Mouse (Mus musculus): ENCODE measurements at regions not wholly inside any gene's neighbourhood (a gene's known extent, or its start where the extent isn't known, plus 50 kb on each side); places are given as distances from the start of the nearest gene placed in this dataset.

DNA sequence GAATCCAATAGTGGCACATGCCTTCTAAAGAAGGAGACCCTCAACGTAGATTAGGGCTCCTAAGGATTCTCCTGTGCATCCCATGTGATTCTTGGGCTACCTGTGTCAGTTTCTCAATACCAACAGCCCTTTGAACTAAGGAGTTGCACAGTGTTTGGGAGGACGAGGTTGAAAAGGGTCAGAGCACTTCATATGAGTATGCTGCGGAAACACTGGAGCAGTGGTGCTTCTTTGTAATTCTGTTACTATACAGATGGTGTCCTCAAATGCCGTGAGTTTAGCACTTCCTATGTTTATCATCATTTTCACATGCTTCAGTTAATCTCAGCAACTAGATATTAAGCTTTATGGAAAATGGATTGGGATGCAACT is 592.3 kb downstream of the Serpinb8 start:
- TF ChIP-seq EP300 (optimal IDR thresholded peaks at IDR 0.05) (no peak), CTCF (IDR thresholded peaks at IDR 0.05; ENCODE audit: low read depth) (no peak)
- H3K9ac ChIP-seq (ENCODE audit: low read length), result no peak overlapping the region
- no peaks in the 10 kb centered on the region for H3K36me3 ChIP-seq (ENCODE audit: control insufficient read depth, insufficient read depth, low read length)
- WGBS, result 46% methylated on average over 4 of the region's 4 CpGs
- no peaks in the 10 kb centered on the region for H3K4me1 ChIP-seq (replicated peaks; ENCODE audit: control insufficient read depth, insufficient read depth)
- no peaks in the 10 kb centered on the region for H3K27me3 ChIP-seq (ENCODE audit: control insufficient read depth, insufficient read depth, low read length)
- no peak for ATAC-seq (ENCODE audit: low FRiP score, low TSS enrichment)
- no peaks in the 10 kb centered on the region for H3K9me3 ChIP-seq (ENCODE audit: control insufficient read depth, low read length)
- H3K4me3 ChIP-seq (ENCODE audit: low read depth, low read length), result no peak overlapping the region
- no peak overlapping the region for H3K4me2 ChIP-seq (replicated peaks; ENCODE audit: low read depth)
- DNase-seq (ENCODE audit: low spot score), result no peak
- H3K27ac ChIP-seq (replicated peaks), result no peak overlapping the region

DNA sequence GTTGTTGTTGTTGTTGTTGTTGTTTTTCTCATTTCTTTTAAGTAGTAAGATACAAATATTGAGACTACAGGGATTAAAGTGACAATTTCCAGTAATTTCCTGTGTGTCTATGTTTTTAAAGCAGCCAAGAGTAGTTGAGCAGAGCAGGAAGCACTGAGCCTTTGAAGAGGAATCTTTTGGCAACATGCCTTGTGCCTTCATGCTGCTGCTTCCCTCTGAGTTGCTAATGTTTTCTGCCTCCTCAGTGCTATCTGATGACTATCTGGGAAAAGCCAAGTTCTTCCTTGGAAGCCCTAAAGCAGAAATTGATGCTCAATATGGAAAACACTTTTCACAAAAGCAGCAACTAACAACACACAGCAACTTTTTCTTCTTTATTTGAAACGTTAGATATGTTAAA is 634.2 kb downstream of the Serpinb8 start:
- no peak overlapping the region for H3K4me3 ChIP-seq (ENCODE audit: low read depth, low read length)
- H3K27me3 ChIP-seq (ENCODE audit: control insufficient read depth, insufficient read depth, low read length), result no peaks in the 10 kb centered on the region
- 64% methylated on average over 1 of the region's 1 CpGs for WGBS
- no peaks in the 10 kb centered on the region for H3K36me3 ChIP-seq (ENCODE audit: control insufficient read depth, insufficient read depth, low read length)
- H3K27ac ChIP-seq (replicated peaks), result no peak overlapping the region
- no peak overlapping the region for H3K4me2 ChIP-seq (replicated peaks; ENCODE audit: low read depth)
- no peaks in the 10 kb centered on the region for H3K9me3 ChIP-seq (ENCODE audit: control insufficient read depth, low read length)
- no peaks in the 10 kb centered on the region for H3K4me1 ChIP-seq (replicated peaks; ENCODE audit: control insufficient read depth, insufficient read depth)
- DNase-seq (ENCODE audit: low spot score) (no peak), ATAC-seq (ENCODE audit: low FRiP score, low TSS enrichment) (no peak)
- TF ChIP-seq EP300 (optimal IDR thresholded peaks at IDR 0.05) (no peak), CTCF (IDR thresholded peaks at IDR 0.05; ENCODE audit: low read depth) (no peak)
- H3K9ac ChIP-seq (ENCODE audit: low read length), result no peak overlapping the region

DNA sequence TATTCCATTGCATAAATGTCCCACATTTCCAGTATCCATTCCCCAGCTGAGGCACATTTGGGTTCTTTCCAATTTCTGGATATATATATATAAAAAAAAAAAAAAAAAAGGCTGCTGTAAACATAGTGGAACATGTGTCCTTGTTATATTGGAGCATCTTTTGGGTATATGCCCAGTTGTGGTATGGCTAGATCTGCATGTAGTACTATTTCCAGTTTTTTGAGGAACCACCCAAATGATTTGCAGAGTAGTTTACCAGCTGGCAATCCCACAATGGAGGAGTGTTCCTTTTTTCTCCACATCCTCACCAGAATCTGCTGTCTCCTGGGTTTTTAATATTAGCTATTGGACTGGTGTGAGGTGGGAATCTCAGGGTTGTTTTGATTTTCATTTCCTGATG is 650.3 kb downstream of the Serpinb8 start:
- Histone ChIP-seq H3K4me3 (ENCODE audit: low read depth, low read length) (no peak overlapping the region), H3K27ac (replicated peaks) (no peak overlapping the region), H3K27me3 (ENCODE audit: control insufficient read depth, insufficient read depth, low read length) (no peaks in the 10 kb centered on the region), H3K9me3 (ENCODE audit: control insufficient read depth, low read length) (no peaks in the 10 kb centered on the region), H3K9ac (ENCODE audit: low read length) (no peak overlapping the region), H3K4me1 (replicated peaks; ENCODE audit: control insufficient read depth, insufficient read depth) (no peaks in the 10 kb centered on the region), H3K4me2 (replicated peaks; ENCODE audit: low read depth) (no peak overlapping the region), H3K36me3 (ENCODE audit: control insufficient read depth, insufficient read depth, low read length) (no peaks in the 10 kb centered on the region)
- ATAC-seq (ENCODE audit: low FRiP score, low TSS enrichment) (no peak), DNase-seq (ENCODE audit: low spot score) (no peak)
- no peak for TF ChIP-seq CTCF (IDR thresholded peaks at IDR 0.05; ENCODE audit: low read depth)
- no peak for TF ChIP-seq EP300 (optimal IDR thresholded peaks at IDR 0.05)

DNA sequence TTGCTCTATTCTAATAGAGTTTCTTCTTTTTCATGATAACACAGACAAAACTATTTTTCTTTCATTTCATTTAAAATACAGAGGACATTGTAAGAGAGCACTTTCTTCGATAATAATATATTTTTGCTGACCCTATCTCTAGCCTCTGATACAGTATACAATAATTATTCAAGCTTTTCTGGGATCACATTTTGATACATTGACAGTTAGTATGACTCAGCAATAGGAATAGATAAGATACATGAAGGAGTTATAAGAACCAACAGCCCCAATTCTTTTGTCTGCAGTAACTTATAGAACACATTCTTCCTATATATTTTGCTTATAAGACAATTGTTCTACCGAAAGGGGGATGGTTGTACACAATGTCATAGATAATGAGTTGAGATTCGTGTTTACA is 665.3 kb downstream of the Serpinb8 start:
- WGBS, result 78% methylated on average over 3 of the region's 3 CpGs
- Histone ChIP-seq H3K4me1 (replicated peaks; ENCODE audit: control insufficient read depth, insufficient read depth) (no peaks in the 10 kb centered on the region), H3K4me2 (replicated peaks; ENCODE audit: low read depth) (no peak overlapping the region), H3K4me3 (ENCODE audit: low read depth, low read length) (no peak overlapping the region), H3K27me3 (ENCODE audit: control insufficient read depth, insufficient read depth, low read length) (no peaks in the 10 kb centered on the region), H3K36me3 (ENCODE audit: control insufficient read depth, insufficient read depth, low read length) (no peaks in the 10 kb centered on the region), H3K9me3 (ENCODE audit: control insufficient read depth, low read length) (no peaks in the 10 kb centered on the region), H3K9ac (ENCODE audit: low read length) (no peak overlapping the region), H3K27ac (replicated peaks) (no peak overlapping the region)
- DNase-seq (ENCODE audit: low spot score) (no peak), ATAC-seq (ENCODE audit: low FRiP score, low TSS enrichment) (no peak)
- TF ChIP-seq CTCF (IDR thresholded peaks at IDR 0.05; ENCODE audit: low read depth) (no peak), EP300 (optimal IDR thresholded peaks at IDR 0.05) (no peak)

DNA sequence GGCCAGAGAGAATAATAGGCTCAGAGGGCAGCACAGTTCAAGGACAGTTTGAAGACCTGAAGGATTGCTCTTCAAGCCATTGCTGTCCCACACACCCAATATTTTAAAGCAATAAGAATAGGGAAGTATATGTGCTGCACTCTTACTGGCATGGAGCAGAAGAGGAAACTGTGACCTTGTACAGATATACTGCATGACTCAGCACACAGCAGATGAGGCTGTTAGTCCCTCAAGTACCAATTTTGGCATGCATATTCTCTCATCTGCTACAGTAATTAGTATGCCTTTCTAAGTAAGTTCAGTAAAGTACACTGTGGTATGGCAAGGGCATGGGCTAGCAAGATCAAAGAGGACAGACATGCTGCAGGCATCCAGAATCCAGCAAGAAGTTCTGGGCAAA is 669.5 kb downstream of the Serpinb8 start:
- no peaks in the 10 kb centered on the region for H3K4me1 ChIP-seq (replicated peaks; ENCODE audit: control insufficient read depth, insufficient read depth)

DNA sequence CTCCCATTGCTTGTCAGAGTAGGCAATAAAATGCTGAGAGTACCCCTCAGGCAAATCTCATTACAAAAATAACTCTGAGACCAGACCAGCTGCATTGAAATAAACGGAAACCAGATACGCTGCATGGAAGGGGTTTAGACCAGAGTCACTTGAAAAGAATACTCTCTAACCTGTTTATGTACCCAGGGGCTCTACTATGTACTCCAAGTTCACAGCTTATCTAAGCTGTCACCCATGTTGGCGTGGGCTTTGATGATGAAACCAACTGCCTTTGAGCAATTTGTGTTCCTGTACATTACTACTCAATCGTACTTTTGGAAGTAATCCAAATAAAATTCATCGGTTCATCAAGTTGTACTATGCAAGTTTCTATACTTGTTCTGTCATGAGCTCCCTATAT is 692.3 kb downstream of the Serpinb8 start:
- H3K9me3 ChIP-seq (ENCODE audit: control insufficient read depth, low read length), result no peaks in the 10 kb centered on the region
- no peak overlapping the region for H3K9ac ChIP-seq (ENCODE audit: low read length)
- no peak overlapping the region for H3K4me3 ChIP-seq (ENCODE audit: low read depth, low read length)
- H3K4me1 ChIP-seq (replicated peaks; ENCODE audit: control insufficient read depth, insufficient read depth), result no peaks in the 10 kb centered on the region
- no peaks in the 10 kb centered on the region for H3K27me3 ChIP-seq (ENCODE audit: control insufficient read depth, insufficient read depth, low read length)
- H3K36me3 ChIP-seq (ENCODE audit: control insufficient read depth, insufficient read depth, low read length), result no peaks in the 10 kb centered on the region
- DNase-seq (ENCODE audit: low spot score) (no peak), ATAC-seq (ENCODE audit: low FRiP score, low TSS enrichment) (no peak)
- TF ChIP-seq EP300 (optimal IDR thresholded peaks at IDR 0.05), result no peak
- no peak for TF ChIP-seq CTCF (IDR thresholded peaks at IDR 0.05; ENCODE audit: low read depth)
- WGBS, result 55% methylated on average over 5 of the region's 5 CpGs
- H3K4me2 ChIP-seq (replicated peaks; ENCODE audit: low read depth), result no peak overlapping the region
- no peak overlapping the region for H3K27ac ChIP-seq (replicated peaks)

More for the DNA sequence above, 669.5 kb downstream of the Serpinb8 start:
- DNase-seq (ENCODE audit: low spot score) (no peak), ATAC-seq (ENCODE audit: low FRiP score, low TSS enrichment) (no peak)
- TF ChIP-seq EP300 (optimal IDR thresholded peaks at IDR 0.05), result no peak
- no peak for TF ChIP-seq CTCF (IDR thresholded peaks at IDR 0.05; ENCODE audit: low read depth)
- H3K27ac ChIP-seq (replicated peaks), result no peak overlapping the region
- H3K4me2 ChIP-seq (replicated peaks; ENCODE audit: low read depth), result no peak overlapping the region
- H3K9me3 ChIP-seq (ENCODE audit: control insufficient read depth, low read length), result no peaks in the 10 kb centered on the region
- no peaks in the 10 kb centered on the region for H3K27me3 ChIP-seq (ENCODE audit: control insufficient read depth, insufficient read depth, low read length)
- no peak overlapping the region for H3K4me3 ChIP-seq (ENCODE audit: low read depth, low read length)
- H3K9ac ChIP-seq (ENCODE audit: low read length), result no peak overlapping the region
- no peaks in the 10 kb centered on the region for H3K36me3 ChIP-seq (ENCODE audit: control insufficient read depth, insufficient read depth, low read length)
